Mouse (Mus musculus): ENCODE measurements around the gene Gm10139. TPM values are rescaled to one million over a fixed set of nuclear protein-coding genes. Genes with fewer than 3 reads are reported as not detected.
"Not testable (repeated sequence)": the region's sequence is repeated elsewhere in the genome, so short reads cannot be mapped to it uniquely, and the experiment has no call there.

Gm10139 gene
- not detected for polyA plus RNA-seq (2021)

DNA sequence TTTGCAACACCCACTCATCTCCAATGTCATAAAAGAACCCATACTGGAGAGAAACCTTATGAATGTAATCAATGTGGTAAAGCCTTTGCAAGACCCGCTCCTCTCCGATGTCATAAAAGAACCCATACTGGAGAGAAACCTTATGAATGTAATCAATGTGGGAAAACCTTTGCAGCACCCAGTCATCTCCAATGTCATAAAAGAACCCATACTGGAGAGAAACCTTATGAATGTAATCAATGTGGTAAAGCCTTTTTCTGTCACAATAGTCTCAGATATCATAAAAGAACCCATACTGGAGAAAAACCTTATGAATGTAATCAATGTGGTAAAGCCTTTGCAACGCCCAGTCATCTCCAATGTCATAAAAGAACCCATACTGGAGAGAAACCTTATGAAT lies at the start of gene Gm10139:
Gene Gm10139 (plus strand): TSS at position 301 of the 400 bp plus-strand sequence.
- in situ Hi-C loops (cut with MboI; ENCODE audit: low pct_unique_long_range_greater_than_20kb); CTCF ChIA-PET; ATAC-seq; H3K27me3 ChIP-seq; POLR2A ChIA-PET; DNase-seq (ENCODE audit: low read depth, low spot score): not testable (repeated sequence)

DNA sequence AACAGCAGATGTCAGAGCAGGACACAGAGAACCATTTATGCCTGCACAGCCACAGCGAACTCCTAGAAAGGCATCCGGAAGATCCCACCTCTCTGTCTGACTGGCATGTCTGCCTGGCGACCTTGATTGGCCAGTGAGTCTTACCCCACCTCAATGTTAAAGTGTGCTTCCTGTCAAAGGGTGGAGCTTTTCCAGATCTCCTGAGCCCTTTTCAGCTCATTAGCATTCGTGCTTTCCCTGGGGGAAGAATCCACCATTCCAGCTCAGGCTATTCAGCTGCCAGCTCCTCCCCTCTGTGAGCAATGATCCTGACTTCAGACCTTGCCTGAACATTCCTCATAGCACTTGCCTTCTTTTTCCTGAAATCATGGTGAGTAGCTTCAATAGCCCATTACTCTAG lies 45.2 kb downstream of the Gm10139 start:
- DNase-seq (ENCODE audit: low read depth, low spot score); in situ Hi-C loops (cut with MboI; ENCODE audit: low pct_unique_long_range_greater_than_20kb); CTCF ChIA-PET: not testable (repeated sequence)

More for the DNA sequence above, 45.2 kb downstream of the Gm10139 start:
- H3K27me3 ChIP-seq, POLR2A ChIA-PET, ATAC-seq: not testable (repeated sequence)

Other genes with a start within 250 kb of the Gm10139 start
- gene Zfp369, start 233.9 kb upstream of the Gm10139 start, polyA plus RNA-seq (2021) = 26.6 TPM

Measured in Patski (cell line).